Mouse (Mus musculus): ENCODE measurements around the gene Slc44a4.

DNA sequence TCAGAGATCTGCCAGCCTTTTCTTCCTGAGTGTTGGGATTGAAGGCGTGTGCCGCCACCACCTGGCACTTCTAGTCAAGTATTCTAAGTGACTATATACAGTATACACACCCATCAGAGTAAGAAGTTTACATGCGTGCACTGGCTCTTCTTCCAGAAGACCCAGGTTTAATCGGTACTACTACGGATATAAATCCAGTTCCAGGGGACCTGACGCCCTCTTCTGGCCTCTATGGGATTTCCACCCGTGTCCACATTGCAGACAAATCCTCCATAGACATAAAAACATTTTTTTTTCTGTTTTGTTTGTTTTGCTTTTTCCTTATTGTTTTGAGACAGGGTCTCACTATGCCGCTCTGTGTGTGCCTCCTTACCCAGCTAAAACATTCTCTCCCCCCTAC lies 33.3 kb downstream of the Slc44a4 start:
- TF ChIP-seq CTCF (IDR thresholded peaks at IDR 0.05; ENCODE audit: borderline replicate concordance, control insufficient read depth, extremely low read depth, insufficient read depth, low read length, poor library complexity): no peak
- no peak for TF ChIP-seq POLR2A (IDR thresholded peaks at IDR 0.05; ENCODE audit: control insufficient read depth, extremely low read depth, insufficient read depth, low read length, poor library complexity)
